Mouse (Mus musculus) gastrocnemius, adult 18-20 months (tissue): ENCODE measurements around the gene Usp27x. TPM values are rescaled to one million over a fixed set of nuclear protein-coding genes. Genes with fewer than 3 reads are reported as not detected.

Source experiments
- DNase-seq: peaks from one replicate; pipeline ENCODE4 v3.0.0; 2021; ENCODE audit warnings: low spot score
- long read RNA-seq, 2 experiments: library from polyadenylated mRNA; stranded (forward); transcript quantifications; one replicate each; pipeline ENCODE4 v2.0.0; 2021
- total RNA-seq, 2 experiments: library from RNA; stranded (reverse); gene quantifications; 2 replicates each; pipeline ENCODE4 v1.2.3; 2021

The Usp27x gene
- under 1 TPM; 0.16 to 0.33 TPM for total RNA-seq
- long read RNA-seq, experiment 1 = 0 reads
- long read RNA-seq, experiment 2 = 0 reads

- DNase-seq = peak; percentile 64
Observed at GRCm38 (mm10) chrX:7375716-7376480, at the start of gene Usp27x. Usp27x (minus strand) TSS chrX:7375830.

- DNase-seq = peak; percentile 61
Observed at GRCm38 (mm10) chrX:7422691-7423111, 47.1 kb upstream of the Usp27x start.

- no peak for DNase-seq
Observed at GRCm38 (mm10) chrX:7422166-7422565, 46.5 kb upstream of the Usp27x start.

GRCm38 (mm10) chrX:7421016-7421415, 45.4 kb upstream of the Usp27x start:
- DNase-seq = peak; percentile 72

- DNase-seq = peak; percentile 19
Observed at GRCm38 (mm10) chrX:7416178-7416871, 40.7 kb upstream of the Usp27x start.

GRCm38 (mm10) chrX:7415308-7415707, 39.7 kb upstream of the Usp27x start:
- DNase-seq = no peak

GRCm38 (mm10) chrX:7412239-7413033, 36.8 kb upstream of the Usp27x start:
- DNase-seq = no peak

GRCm38 (mm10) chrX:7376586-7376985, 956 bp upstream of the Usp27x start:
- DNase-seq = no peak

GRCm38 (mm10) chrX:7375322-7375715, 311 bp downstream of the Usp27x start:
- DNase-seq = no peak

GRCm38 (mm10) chrX:7325455-7325854, 50.2 kb downstream of the Usp27x start:
- no peak for DNase-seq

GRCm38 (mm10) chrX:7322288-7322687, 53.3 kb downstream of the Usp27x start:
- peak; percentile 42 for DNase-seq

Other genes with a start within 250 kb of the Usp27x start
- gene Clcn5, start 56.5 kb downstream of the Usp27x start, total RNA-seq = 1 to 10 TPM; 1.5 to 1.7 TPM
- gene Foxp3, start 197.8 kb upstream of the Usp27x start, total RNA-seq = under 1 TPM in 1 of 2 experiments, not detected in 1; 0.11 TPM
- gene Ppp1r3f, start 198.5 kb upstream of the Usp27x start, total RNA-seq = 1 to 10 TPM; 3.1 to 3.9 TPM
- 10 to 100 TPM; 10.6 to 12.4 TPM for gene Ccdc22, start 229.7 kb upstream of the Usp27x start, total RNA-seq
- gene Cacna1f, start 231.3 kb upstream of the Usp27x start, total RNA-seq = not detected